Mouse (Mus musculus): Measurements from ENCODE around the gene Mrpl47. TPM values are rescaled to one million over a fixed set of nuclear protein-coding genes. Genes with fewer than 3 reads are reported as not detected.

Mrpl47 gene
- polyA plus RNA-seq, 1 experiment from 2014 or later = 31.0 TPM

DNA sequence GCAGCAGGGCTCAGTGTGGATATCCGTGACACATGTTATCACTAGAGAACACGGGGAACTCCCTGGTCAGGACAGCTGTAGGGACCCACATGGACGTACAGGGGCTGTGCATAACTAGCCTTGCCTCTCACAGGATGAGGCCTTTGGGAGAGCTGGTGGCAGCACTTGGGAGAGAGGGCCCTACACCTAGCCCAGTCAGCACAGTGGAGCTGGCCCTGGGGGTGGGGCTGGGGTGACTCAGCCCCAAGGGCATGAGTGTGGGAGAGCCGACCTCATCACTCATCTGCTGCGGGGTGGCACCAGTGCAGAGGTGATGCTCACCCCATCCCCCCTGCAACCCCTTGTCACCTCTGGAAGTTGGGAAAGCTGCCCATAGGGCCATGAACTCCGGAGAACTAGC lies 61.0 kb downstream of the Mrpl47 start:
- Histone ChIP-seq H3K4me1 (replicated peaks; ENCODE audit: control insufficient read depth, insufficient read depth, low read length) (no peaks in the 10 kb centered on the region), H3K27me3 (replicated peaks; ENCODE audit: control insufficient read depth, insufficient read depth, low read length) (no peaks in the 10 kb centered on the region), H3K4me3 (ENCODE audit: low read depth, low read length) (no peak overlapping the region), H3K27ac (ENCODE audit: low read depth, low read length) (no peak overlapping the region), H3K9me3 (ENCODE audit: control insufficient read depth) (no peaks in the 10 kb centered on the region), H3K4me2 (replicated peaks; ENCODE audit: low read depth) (no peak overlapping the region), H3K36me3 (ENCODE audit: control insufficient read depth, insufficient read depth) (no peaks in the 10 kb centered on the region), H3K9ac (ENCODE audit: low read depth, low read length) (no peak overlapping the region)
- no peak for TF ChIP-seq CTCF (IDR thresholded peaks at IDR 0.05; ENCODE audit: low read depth)
- WGBS = 77% methylated on average over 6 of the region's 6 CpGs
- ATAC-seq = peak; percentile 45; the same call in 1 of the 2 replicates

Other genes starting within 250 kb of the Mrpl47 start
- gene Kcnmb3, start 245.4 kb downstream of the Mrpl47 start, polyA plus RNA-seq (2015; fragmentation: Nextera tagmentation; extraction: Ambion mirVana) = 0.07 TPM in 1 of 2 replicates, not detected in the other
- 18.8 and 19.1 TPM in 2 replicates for gene Zfp639, start 227.3 kb downstream of the Mrpl47 start, polyA plus RNA-seq (2015; fragmentation: Nextera tagmentation; extraction: Ambion mirVana)
- 20.1 and 20.2 TPM in 2 replicates for gene Mfn1, start 208.1 kb downstream of the Mrpl47 start, polyA plus RNA-seq (2015; fragmentation: Nextera tagmentation; extraction: Ambion mirVana)
- 31.5 and 31.8 TPM in 2 replicates for gene Gnb4, start 121.0 kb downstream of the Mrpl47 start, polyA plus RNA-seq (2015; fragmentation: Nextera tagmentation; extraction: Ambion mirVana)
- gene Actl6a, start 31.3 kb downstream of the Mrpl47 start, polyA plus RNA-seq (2015; fragmentation: Nextera tagmentation; extraction: Ambion mirVana) = 47.9 and 49.2 TPM in 2 replicates
- gene Ndufb5, start 615 bp downstream of the Mrpl47 start, polyA plus RNA-seq (2015; fragmentation: Nextera tagmentation; extraction: Ambion mirVana) = 388 and 406 TPM in 2 replicates
- 0.52 and 0.90 TPM in 2 replicates for gene Usp13, start 79.9 kb upstream of the Mrpl47 start, polyA plus RNA-seq (2015; fragmentation: Nextera tagmentation; extraction: Ambion mirVana)